Mouse (Mus musculus): ENCODE data around the gene Sirt1. TPM values are rescaled to one million over a fixed set of nuclear protein-coding genes. Genes with fewer than 3 reads are reported as not detected.

Sirt1 gene
- total and polyA plus RNA-seq, 3 experiments, result 11.5 to 24.7 (median 17.4) TPM

DNA sequence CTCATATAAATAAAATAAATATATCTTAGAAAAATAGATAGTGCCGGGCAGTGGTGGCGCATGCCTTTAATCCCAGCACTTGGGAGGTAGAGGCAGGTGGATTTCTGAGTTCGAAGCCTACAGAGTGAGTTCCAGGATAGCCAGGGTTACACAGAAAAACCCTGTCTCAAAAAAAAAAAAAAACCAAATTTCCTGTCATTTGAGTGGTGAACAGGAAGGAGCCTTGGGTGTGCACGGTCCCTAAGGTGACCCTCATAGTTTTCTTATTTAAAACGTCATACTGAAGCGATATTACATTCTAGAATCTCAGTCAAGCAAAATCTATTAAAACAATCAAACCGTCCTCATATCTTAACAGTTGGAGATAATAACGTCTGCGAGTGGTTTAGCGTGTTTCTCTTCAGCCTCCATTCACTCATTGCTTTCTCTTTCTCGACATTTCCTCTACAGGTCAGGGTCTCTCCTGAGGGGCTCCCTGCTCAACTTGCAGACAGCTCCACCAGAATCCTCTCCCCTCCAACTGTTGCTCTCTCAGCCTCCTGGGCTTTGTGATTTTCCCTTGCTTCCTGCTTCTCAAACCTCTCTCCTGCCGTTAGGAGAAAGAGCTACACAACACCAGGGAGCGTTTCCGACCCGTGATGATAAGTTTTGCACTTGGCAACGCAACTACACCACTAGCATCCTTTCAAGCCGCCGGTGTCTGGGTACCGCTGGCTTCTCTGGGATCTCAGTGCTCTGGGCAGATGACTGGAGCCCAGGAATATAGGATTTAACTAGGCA is 46.9 kb upstream of the Sirt1 start (continued):
- TF ChIP-seq MYC (IDR thresholded peaks at IDR 0.05; ENCODE audit: low read depth, low read length), result no peak

- Histone ChIP-seq H3K79me2 (replicated peaks; ENCODE audit: control insufficient read depth, extremely low read depth, insufficient read depth, poor library complexity, severe bottlenecking) (no peaks in the 10 kb centered on the region), H3K4me3 (replicated peaks in 1 of 3; ENCODE audit: low read depth in 2 of 3, low read length in 2 of 3, poor library complexity in 1 of 3) (no peak overlapping the region), H3K9ac (ENCODE audit: insufficient read depth, low read depth) (no peak overlapping the region), H3K27ac (ENCODE audit: insufficient read depth, low read depth) (no peak overlapping the region), H3K4me1 (ENCODE audit: control insufficient read depth in 1 of 2, insufficient read depth in 2 of 2) (peaks cover 0 to 14% of the 10 kb centered on the region in 2 experiments; a peak in 2 of 4 replicates), H3K4me2 (ENCODE audit: insufficient read depth, low read depth, poor library complexity, severe bottlenecking) (no peak overlapping the region), H3K27me3 (replicated peaks) (no peaks in the 10 kb centered on the region), H3K9me3 (replicated peaks; ENCODE audit: low read length) (no peaks in the 10 kb centered on the region), H3K36me3 (replicated peaks in 1 of 2; ENCODE audit: control insufficient read depth in 1 of 2, insufficient read depth in 1 of 2, low read length in 1 of 2) (no peaks in the 10 kb centered on the region)
- in situ Hi-C loops (cut with MboI; ENCODE audit: low pct_ligation_motif_present, low pct_unique_long_range_greater_than_20kb, low sequenced_read_pairs) (no loop called here), dilution Hi-C loops (cut with MboI; ENCODE audit: extremely low pct_ligation_motif_present, extremely low pct_unique_long_range_greater_than_20kb, low sequenced_read_pairs) (no loop called here)
- no peak for DNase-seq (ENCODE audit: extremely low read depth)
- TF ChIP-seq EP300 (IDR thresholded peaks at IDR 0.05; ENCODE audit: low read length), result no peak
- TF ChIP-seq NRF1 (IDR thresholded peaks at IDR 0.05; ENCODE audit: low read depth, low read length), result no peak
- TF ChIP-seq RCOR1 (conservative IDR thresholded peaks at IDR 0.05; ENCODE audit: low read depth, low read length), result no peak
- TF ChIP-seq KAT2A (IDR thresholded peaks at IDR 0.05; ENCODE audit: insufficient replicate concordance, low read length), result no peak
- no peak for TF ChIP-seq E2F4 (IDR thresholded peaks at IDR 0.05; ENCODE audit: insufficient replicate concordance, low read depth, low read length)
- TF ChIP-seq JUN (IDR thresholded peaks at IDR 0.05; ENCODE audit: insufficient read depth, low read depth, low read length), result no peak
- TF ChIP-seq MAFK (IDR thresholded peaks at IDR 0.05; ENCODE audit: insufficient replicate concordance, low read length), result no peak
- no peak for TF ChIP-seq ZC3H11A (IDR thresholded peaks at IDR 0.05; ENCODE audit: low read depth, low read length)
- no peak for TF ChIP-seq UBTF (IDR thresholded peaks at IDR 0.05; ENCODE audit: low read depth, low read length)
- TF ChIP-seq PAX5 (IDR thresholded peaks at IDR 0.05; ENCODE audit: low read length), result no peak
Observed at GRCm38 (mm10) chr10:63427146-63427545, 45.6 kb upstream of the Sirt1 start.

DNA sequence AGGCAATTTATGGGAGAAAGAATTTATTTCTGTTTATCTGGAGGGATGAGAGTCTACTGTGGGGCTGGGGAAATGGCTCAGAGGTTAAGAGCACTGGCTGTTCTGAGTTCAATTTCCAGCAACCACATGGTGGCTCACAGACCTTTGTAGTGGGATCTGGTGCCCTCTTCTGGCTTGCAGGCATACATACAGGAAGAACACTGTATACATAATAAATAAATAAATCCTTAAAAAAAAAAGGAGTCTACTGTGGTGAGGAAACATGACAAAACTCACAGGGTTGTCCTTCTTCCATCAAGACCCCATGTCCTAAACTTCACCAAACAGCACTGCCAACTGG is 42.9 kb upstream of the Sirt1 start:
- dilution Hi-C loops (cut with MboI; ENCODE audit: extremely low pct_ligation_motif_present, extremely low pct_unique_long_range_greater_than_20kb, low sequenced_read_pairs) (no loop called here), in situ Hi-C loops (cut with MboI; ENCODE audit: low pct_ligation_motif_present, low pct_unique_long_range_greater_than_20kb, low sequenced_read_pairs) (no loop called here)
- H3K27ac ChIP-seq (ENCODE audit: insufficient read depth, low read depth), result no peak overlapping the region
- DNase-seq (ENCODE audit: extremely low read depth), result peak; percentile 57
- no peak overlapping the region for H3K9ac ChIP-seq (ENCODE audit: insufficient read depth, low read depth)
- H3K4me2 ChIP-seq (ENCODE audit: insufficient read depth, low read depth, poor library complexity, severe bottlenecking), result no peak overlapping the region; the same call in 1 of the 2 replicates
- no peaks in the 10 kb centered on the region for H3K79me2 ChIP-seq (replicated peaks; ENCODE audit: control insufficient read depth, extremely low read depth, insufficient read depth, poor library complexity, severe bottlenecking)
- no peaks in the 10 kb centered on the region for H3K27me3 ChIP-seq (replicated peaks)
- TF ChIP-seq POLR2AphosphoS2 (IDR thresholded peaks at IDR 0.05; ENCODE audit: low read depth, low read length) (no peak), CHD2 (IDR thresholded peaks at IDR 0.05; ENCODE audit: low read length) (no peak), HCFC1 (IDR thresholded peaks at IDR 0.05; ENCODE audit: low read depth, low read length) (0 out of 2 replicates have a peak, but pooled peaks have one; percentile 22), SMC3 (IDR thresholded peaks at IDR 0.05; ENCODE audit: low read depth, low read length) (peak; percentile 46), ELF1 (IDR thresholded peaks at IDR 0.05; ENCODE audit: low read depth, low read length) (peak; percentile 73), ZKSCAN1 (IDR thresholded peaks at IDR 0.05; ENCODE audit: borderline replicate concordance, low read depth, low read length) (no peak), TCF12 (IDR thresholded peaks at IDR 0.05; ENCODE audit: low read depth, low read length) (0 out of 2 replicates have a peak, but pooled peaks have one; percentile 29), PAX5 (IDR thresholded peaks at IDR 0.05; ENCODE audit: low read length) (no peak), MYC (IDR thresholded peaks at IDR 0.05; ENCODE audit: low read depth, low read length) (peak; percentile 91), CTCF (conservative IDR thresholded peaks at IDR 0.05 in 1 of 2, IDR thresholded peaks at IDR 0.05 in 1 of 2; ENCODE audit: low read depth in 2 of 2, low read length in 2 of 2) (peak in 1 of 2 experiments; percentile 80; a peak in 2 of 4 replicates), POLR2A (IDR thresholded peaks at IDR 0.05; ENCODE audit: low read depth, low read length) (no peak), RCOR1 (conservative IDR thresholded peaks at IDR 0.05; ENCODE audit: low read depth, low read length) (no peak), MAX (IDR thresholded peaks at IDR 0.05; ENCODE audit: low read length) (peak; percentile 59), ZNF384 (IDR thresholded peaks at IDR 0.05; ENCODE audit: low read depth, low read length) (peak; percentile 83), BHLHE40 (IDR thresholded peaks at IDR 0.05; ENCODE audit: low read depth, low read length) (no peak), EP300 (IDR thresholded peaks at IDR 0.05; ENCODE audit: low read length) (no peak), ETS1 (conservative IDR thresholded peaks at IDR 0.05; ENCODE audit: low read depth, low read length) (no peak), RAD21 (IDR thresholded peaks at IDR 0.05; ENCODE audit: low read depth, low read length) (peak; percentile 48)
- H3K9me3 ChIP-seq (replicated peaks; ENCODE audit: low read length), result no peaks in the 10 kb centered on the region
- H3K4me1 ChIP-seq (ENCODE audit: control insufficient read depth in 1 of 2, insufficient read depth in 2 of 2), result peaks cover 0 to 22% of the 10 kb centered on the region in 2 experiments; a peak in 3 of 4 replicates
- H3K36me3 ChIP-seq (replicated peaks in 1 of 2; ENCODE audit: control insufficient read depth in 1 of 2, insufficient read depth in 1 of 2, low read length in 1 of 2), result no peaks in the 10 kb centered on the region
- H3K4me3 ChIP-seq (replicated peaks in 1 of 3; ENCODE audit: low read depth in 2 of 3, low read length in 2 of 3, poor library complexity in 1 of 3), result no peak overlapping the region

Data from CH12.LX (cell line).